Mouse (Mus musculus) 3T3-L1 (cell line): ENCODE results near the gene Dhrs2.

Experiments used
- DNase-seq: peaks from one replicate; pipeline ENCODE4 v3.0.0-alpha.2; 2015; ENCODE audit warnings: low read depth, low spot score

The Dhrs2 gene

GRCm38 (mm10) chr14:55248284-55248683, 26.5 kb downstream of the Dhrs2 start:
- DNase-seq = no peak

GRCm38 (mm10) chr14:55253580-55253979, 31.8 kb downstream of the Dhrs2 start:
- DNase-seq = peak; percentile 41

DNA sequence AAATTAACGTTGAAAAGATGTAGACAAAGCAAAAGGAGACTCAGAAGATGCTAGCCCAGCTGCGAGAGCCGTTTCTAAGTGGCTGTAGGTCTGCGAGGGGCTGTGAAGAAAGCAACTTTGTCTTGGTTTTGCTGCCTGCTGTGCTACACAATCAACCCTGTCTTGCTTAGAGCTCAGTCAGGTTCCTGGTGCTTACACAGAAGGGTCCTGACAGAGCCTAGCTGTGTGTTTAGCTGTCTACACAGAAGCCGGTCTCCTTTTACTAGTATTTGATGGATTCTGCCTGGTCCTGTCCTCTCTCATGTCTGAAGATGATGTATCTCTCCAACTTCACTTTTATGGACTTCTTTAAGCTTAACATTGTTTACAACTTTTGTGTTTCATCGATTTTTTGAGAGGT, 33.6 kb downstream of the Dhrs2 start:
- DNase-seq = no peak

DNA sequence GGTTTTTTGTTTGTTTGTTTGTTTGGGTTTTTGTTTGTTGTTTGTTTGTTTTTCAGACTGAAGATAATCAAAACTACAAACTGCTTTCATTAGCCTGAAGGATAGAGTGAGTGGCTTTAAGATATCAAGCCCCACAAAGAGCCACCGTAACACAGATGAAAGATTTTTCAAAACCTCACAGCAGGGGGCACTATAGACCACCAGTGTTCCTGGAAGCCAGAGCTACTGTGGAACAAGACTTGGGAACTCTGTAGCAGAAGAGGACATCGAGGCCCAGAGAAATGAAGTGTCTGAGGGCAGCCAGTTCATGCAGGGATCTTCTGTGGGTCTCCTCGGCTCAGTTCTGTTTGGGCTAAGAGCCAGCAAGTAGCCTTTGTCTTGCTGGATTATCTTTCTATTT, 49.4 kb downstream of the Dhrs2 start:
- DNase-seq = peak; percentile 39

DNA sequence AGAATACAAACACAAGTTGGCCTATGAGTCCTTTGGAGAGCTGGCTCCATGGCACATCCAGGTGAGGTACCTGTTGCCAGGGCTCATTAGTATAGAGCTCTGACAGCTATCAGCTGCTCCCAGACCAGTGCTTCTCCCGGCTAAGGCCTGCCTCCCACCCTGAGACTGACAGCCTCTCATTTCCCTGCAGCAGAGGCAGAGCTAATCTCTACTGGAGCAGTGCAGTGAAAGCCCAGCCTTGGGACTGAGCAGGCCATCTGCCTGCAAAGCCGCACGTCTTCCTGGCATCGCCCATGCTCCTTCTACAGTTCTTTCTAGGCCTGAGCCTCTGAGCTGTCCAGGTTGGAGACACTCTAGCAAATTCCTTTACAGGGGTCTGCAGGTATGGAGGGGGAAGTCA, 51.2 kb downstream of the Dhrs2 start:
- no peak for DNase-seq

DNA sequence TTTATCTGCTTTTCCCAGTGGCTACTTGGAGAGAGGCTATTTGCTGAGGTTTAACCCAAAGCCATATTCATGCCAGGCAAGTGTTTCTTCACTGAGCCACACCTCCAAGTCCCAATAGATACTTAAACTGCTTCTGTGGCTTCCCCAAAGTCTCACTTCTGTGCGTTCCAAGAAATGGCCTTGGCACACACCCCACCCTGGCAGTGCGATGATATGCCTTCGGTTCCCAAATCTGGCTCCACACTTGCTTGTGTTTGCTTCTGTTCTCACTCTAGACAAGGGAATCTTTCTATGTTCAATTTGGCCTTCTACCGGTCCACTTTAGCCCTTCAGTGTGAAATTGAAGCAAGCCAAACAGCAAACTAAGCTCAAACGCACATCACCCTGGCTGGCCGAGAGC, 53.0 kb downstream of the Dhrs2 start:
- DNase-seq = no peak

DNA sequence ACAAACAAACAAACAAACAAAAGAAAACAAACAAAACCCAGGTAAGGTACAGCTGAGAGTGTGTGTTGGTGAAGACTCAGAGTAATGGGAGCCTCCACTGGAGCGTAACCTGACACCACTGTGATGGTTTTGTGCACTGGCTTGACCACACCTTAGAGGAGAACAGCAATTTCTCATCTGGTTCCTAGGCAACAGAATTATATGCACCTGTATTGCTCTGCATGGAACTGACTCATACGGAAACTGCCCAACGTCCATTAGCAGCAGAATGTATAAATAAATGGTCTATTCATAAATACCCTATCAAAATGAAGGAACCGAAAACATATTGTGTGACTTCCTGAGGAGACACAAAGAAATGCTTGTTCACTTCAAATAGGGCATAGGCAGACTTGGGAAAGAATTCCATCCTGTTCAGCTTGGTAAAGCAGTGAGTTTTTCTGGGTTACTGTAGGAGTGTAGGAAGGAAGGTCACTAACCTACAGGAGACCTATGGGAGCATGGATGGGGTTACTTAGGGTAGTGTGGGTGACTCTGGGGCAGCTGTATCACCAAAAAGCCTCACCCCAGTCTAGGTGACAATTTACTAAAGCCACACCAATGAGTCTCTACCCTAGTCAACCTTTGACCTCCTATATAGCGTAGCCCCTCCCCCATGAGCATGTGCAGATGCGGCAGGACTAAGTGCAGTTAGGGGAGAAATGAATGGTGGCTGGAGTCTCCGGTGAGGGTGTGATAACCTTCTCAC, 57.7 kb downstream of the Dhrs2 start:
- no peak for DNase-seq
